Mouse (Mus musculus) natural killer cell, adult 2 months (primary cell): ENCODE measurements around the gene Stim1.
A peak's percentile ranks its signal among the peaks of the same experiment; 100 is the strongest.
"Not testable (repeated sequence)": the region's sequence is repeated elsewhere in the genome, so short reads cannot be mapped to it uniquely, and the experiment has no call there.

Experiments used
- DNase-seq, 2 experiments: peaks; one replicate each; pipeline ENCODE4 v3.0.0; 2022; ENCODE audit warnings: low spot score in 2 of 2

The Stim1 gene

GRCm38 (mm10) chr7:102441657-102442391 is 174.2 kb downstream of the Stim1 start, which contains the start of gene Rrm1:
Gene Rrm1, plus strand, starts transcription at chr7:102441695.
- peak; percentile 86 to 90 for DNase-seq

- no peak for DNase-seq
These were observed 174.8 kb downstream of the Stim1 start for GRCm38 (mm10) chr7:102442432-102442831.

GRCm38 (mm10) chr7:102444301-102444700 is 176.7 kb downstream of the Stim1 start:
- DNase-seq: no peak

GRCm38 (mm10) chr7:102446438-102446837 is 178.8 kb downstream of the Stim1 start:
- no peak for DNase-seq

GRCm38 (mm10) chr7:102458618-102459380 is 191.2 kb downstream of the Stim1 start:
- DNase-seq: peak in 1 of 2 experiments; percentile 14

- no peak for DNase-seq
These were observed 200.0 kb downstream of the Stim1 start for GRCm38 (mm10) chr7:102467566-102467965.

GRCm38 (mm10) chr7:102472675-102473074 is 205.1 kb downstream of the Stim1 start:
- DNase-seq: no peak

GRCm38 (mm10) chr7:102476601-102477000 is 209.0 kb downstream of the Stim1 start:
- no peak for DNase-seq

GRCm38 (mm10) chr7:102477377-102477776 is 209.8 kb downstream of the Stim1 start:
- DNase-seq: no peak

- DNase-seq: no peak
These were observed 210.8 kb downstream of the Stim1 start for GRCm38 (mm10) chr7:102478425-102478824.

GRCm38 (mm10) chr7:102478926-102479325 is 211.3 kb downstream of the Stim1 start:
- no peak for DNase-seq

- DNase-seq: no peak
These were observed 211.9 kb downstream of the Stim1 start for GRCm38 (mm10) chr7:102479368-102480078.

- no peak for DNase-seq
These were observed 213.2 kb downstream of the Stim1 start for GRCm38 (mm10) chr7:102480821-102481220.

- DNase-seq: no peak
These were observed 214.0 kb downstream of the Stim1 start, which contains the start of gene Olfr543 for GRCm38 (mm10) chr7:102481579-102481978. Gene Olfr543, minus strand, starts transcription at chr7:102481679.

- DNase-seq: no peak
These were observed 216.1 kb downstream of the Stim1 start for GRCm38 (mm10) chr7:102483665-102484064.

GRCm38 (mm10) chr7:102484766-102485165 is 217.2 kb downstream of the Stim1 start:
- DNase-seq: not testable (repeated sequence)

- DNase-seq: no peak
These were observed 218.5 kb downstream of the Stim1 start for GRCm38 (mm10) chr7:102486105-102486504.
